Mouse (Mus musculus) liver, embryonic 13.5 days (tissue): ENCODE data around the gene Ntpcr. TPM values are rescaled to one million over a fixed set of nuclear protein-coding genes. Genes with fewer than 3 reads are reported as not detected.
A peak's percentile ranks its signal among the peaks of the same experiment; 100 is the strongest.

Experiments
- ATAC-seq: fragments of 200-750 bp; cut with Nextera tagmentation; 2 replicates; pipeline ENCODE4 v1.8.0; 2017; ENCODE audit warnings: low read depth, mild to moderate bottlenecking, moderate number of reproducible peaks, moderate library complexity
- DNase-seq: peaks from one replicate; pipeline ENCODE4 v3.0.0; 2022
- H3K27ac ChIP-seq: fragments of 300-500 bp; sonication (generic); 2 replicates; pipeline ENCODE4 v1.5.1; 2015; ENCODE audit warnings: moderate library complexity, mild to moderate bottlenecking, inconsistent platforms
- H3K27me3 ChIP-seq: fragments of 300-500 bp; sonication (generic); 2 replicates; pipeline ENCODE4 v1.6.1; 2015; ENCODE audit warnings: mild to moderate bottlenecking, inconsistent platforms
- H3K36me3 ChIP-seq: fragments of 300-500 bp; sonication (generic); 2 replicates; pipeline ENCODE4 v1.6.1; 2015; ENCODE audit warnings: mild to moderate bottlenecking, inconsistent platforms
- H3K4me1 ChIP-seq: fragments of 300-500 bp; sonication (generic); replicated peaks from 2 replicates; pipeline ENCODE4 v1.6.1; 2015; ENCODE audit warnings: inconsistent platforms
- H3K4me2 ChIP-seq: fragments of 300-500 bp; sonication (generic); 2 replicates; pipeline ENCODE4 v1.6.1; 2015; ENCODE audit warnings: inconsistent platforms, mild to moderate bottlenecking, moderate library complexity
- H3K4me3 ChIP-seq: fragments of 300-500 bp; sonication (generic); replicated peaks from 2 replicates; pipeline ENCODE4 v1.5.1; 2015; ENCODE audit warnings: mild to moderate bottlenecking, inconsistent platforms
- H3K9ac ChIP-seq: fragments of 300-500 bp; sonication (generic); 2 replicates; pipeline ENCODE4 v1.6.1; 2015; ENCODE audit warnings: mild to moderate bottlenecking, inconsistent platforms
- H3K9me3 ChIP-seq: fragments of 300-500 bp; sonication (generic); replicated peaks from 2 replicates; pipeline ENCODE4 v1.6.1; 2016; ENCODE audit warnings: inconsistent platforms
- WGBS: fragments of 180-500 bp; shearing (Covaris S2); methylation state at CpG from one replicate; pipeline ENCODE4 v1.1.7; 2015; ENCODE audit not compliant: insufficient replicate concordance; 5-methylcytosine and 5-hydroxymethylcytosine counted together
- polyA plus RNA-seq: library from polyadenylated mRNA; unstranded; fragments of >200 nt; fragmentation: Nextera tagmentation; extraction: Ambion mirVana; gene quantifications from 2 replicates; pipeline ENCODE4 v1.2.1, GENCODE M21; 2015

The Ntpcr gene
- polyA plus RNA-seq, 1 experiment from 2014 or later = 17.7 TPM

- no peaks in the 10 kb centered on the region for H3K27me3 ChIP-seq
- no peak overlapping the region for H3K4me2 ChIP-seq
- no peaks in the 10 kb centered on the region for H3K36me3 ChIP-seq
- no peak for DNase-seq
- 40% methylated on average over 5 of the region's 5 CpGs for WGBS
- no peak for ATAC-seq
- peaks cover 8% of the 10 kb centered on the region; the same call in 1 of the 2 replicates for H3K4me1 ChIP-seq
- no peak overlapping the region for H3K27ac ChIP-seq
- no peak overlapping the region for H3K9ac ChIP-seq
- no peak overlapping the region for H3K4me3 ChIP-seq
- no peaks in the 10 kb centered on the region for H3K9me3 ChIP-seq
These were observed 2.8 kb upstream of the Ntpcr start for GRCm38 (mm10) chr8:125726986-125727385.

GRCm38 (mm10) chr8:125727797-125728196, 2.0 kb upstream of the Ntpcr start:
- 53% methylated on average over 8 of the region's 8 CpGs for WGBS

GRCm38 (mm10) chr8:125733964-125734956, 4.5 kb downstream of the Ntpcr start:
- peak overlapping the region; percentile 43 for H3K27ac ChIP-seq

More at GRCm38 (mm10) chr8:125727797-125728196, 2.0 kb upstream of the Ntpcr start:
- no peaks in the 10 kb centered on the region for H3K36me3 ChIP-seq
- DNase-seq (no peak), ATAC-seq (no peak)
- no peak overlapping the region for H3K9ac ChIP-seq
- peaks cover 8% of the 10 kb centered on the region; the same call in 1 of the 2 replicates for H3K4me1 ChIP-seq
- H3K27ac ChIP-seq = no peak overlapping the region
- no peaks in the 10 kb centered on the region for H3K27me3 ChIP-seq
- H3K9me3 ChIP-seq = no peaks in the 10 kb centered on the region
- no peak overlapping the region for H3K4me2 ChIP-seq
- no peak overlapping the region for H3K4me3 ChIP-seq

GRCm38 (mm10) chr8:125738956-125739355, 9.2 kb downstream of the Ntpcr start:
- peaks cover 10% of the 10 kb centered on the region; the same call in 1 of the 2 replicates for H3K36me3 ChIP-seq
- no peak overlapping the region for H3K4me2 ChIP-seq

More at GRCm38 (mm10) chr8:125733964-125734956, 4.5 kb downstream of the Ntpcr start:
- peaks cover 25% of the 10 kb centered on the region for H3K4me1 ChIP-seq
- 4% methylated on average over 52 of the region's 52 CpGs for WGBS
- H3K27me3 ChIP-seq = no peaks in the 10 kb centered on the region
- peaks cover 10% of the 10 kb centered on the region; the same call in 1 of the 2 replicates for H3K36me3 ChIP-seq
- no peaks in the 10 kb centered on the region for H3K9me3 ChIP-seq
- DNase-seq = peak; percentile 74
- peak overlapping the region; percentile 80 for H3K4me2 ChIP-seq
- peak; percentile 86 for ATAC-seq
- peak overlapping the region; percentile 80 for H3K9ac ChIP-seq
- peak overlapping the region; percentile 75 for H3K4me3 ChIP-seq

GRCm38 (mm10) chr8:125740655-125741054, 10.9 kb downstream of the Ntpcr start:
- H3K4me1 ChIP-seq = peaks cover 2% of the 10 kb centered on the region
- no peak for ATAC-seq
- H3K9me3 ChIP-seq = no peaks in the 10 kb centered on the region
- 74% methylated on average over 10 of the region's 10 CpGs for WGBS
- no peak overlapping the region for H3K4me2 ChIP-seq
- H3K27me3 ChIP-seq = no peaks in the 10 kb centered on the region
- H3K9ac ChIP-seq = no peak overlapping the region
- peaks cover 10% of the 10 kb centered on the region; the same call in 1 of the 2 replicates for H3K36me3 ChIP-seq
- no peak overlapping the region for H3K27ac ChIP-seq
- DNase-seq = no peak
- no peak overlapping the region for H3K4me3 ChIP-seq

More at GRCm38 (mm10) chr8:125738956-125739355, 9.2 kb downstream of the Ntpcr start:
- Histone ChIP-seq H3K4me1 (peaks cover 18% of the 10 kb centered on the region), H3K27ac (no peak overlapping the region), H3K27me3 (no peaks in the 10 kb centered on the region), H3K9me3 (no peaks in the 10 kb centered on the region), H3K9ac (no peak overlapping the region), H3K4me3 (no peak overlapping the region)
- WGBS = 92% methylated on average over 4 of the region's 4 CpGs
- no peak for ATAC-seq
- DNase-seq = no peak

GRCm38 (mm10) chr8:125741377-125741776, 11.6 kb downstream of the Ntpcr start:
- Histone ChIP-seq H3K27me3 (no peaks in the 10 kb centered on the region), H3K36me3 (peaks cover 9% of the 10 kb centered on the region; the same call in 1 of the 2 replicates), H3K4me3 (no peak overlapping the region), H3K9me3 (no peaks in the 10 kb centered on the region), H3K9ac (no peak overlapping the region), H3K27ac (no peak overlapping the region), H3K4me2 (no peak overlapping the region), H3K4me1 (no peaks in the 10 kb centered on the region; the same call in 1 of the 2 replicates)
- WGBS = 64% methylated on average over 5 of the region's 5 CpGs
- ATAC-seq (no peak), DNase-seq (no peak)

- Histone ChIP-seq H3K27me3 (no peaks in the 10 kb centered on the region), H3K9ac (no peak overlapping the region), H3K4me1 (no peaks in the 10 kb centered on the region; the same call in 1 of the 2 replicates), H3K4me3 (no peak overlapping the region), H3K27ac (no peak overlapping the region), H3K9me3 (no peaks in the 10 kb centered on the region), H3K4me2 (no peak overlapping the region), H3K36me3 (peaks cover 7% of the 10 kb centered on the region; the same call in 1 of the 2 replicates)
- 36% methylated on average over 2 of the region's 2 CpGs for WGBS
- ATAC-seq (0 out of 2 replicates have a peak, but pooled peaks have one; percentile 24), DNase-seq (no peak)
These were observed 12.1 kb downstream of the Ntpcr start for GRCm38 (mm10) chr8:125741855-125742254.

GRCm38 (mm10) chr8:125742406-125742805, 12.6 kb downstream of the Ntpcr start:
- DNase-seq (no peak), ATAC-seq (no peak)
- Histone ChIP-seq H3K4me2 (no peak overlapping the region), H3K9ac (no peak overlapping the region), H3K27me3 (no peaks in the 10 kb centered on the region), H3K9me3 (no peaks in the 10 kb centered on the region), H3K36me3 (peaks cover 7% of the 10 kb centered on the region; the same call in 1 of the 2 replicates), H3K27ac (no peak overlapping the region), H3K4me1 (no peaks in the 10 kb centered on the region; the same call in 1 of the 2 replicates), H3K4me3 (no peak overlapping the region)
- WGBS = 50% methylated on average over 8 of the region's 8 CpGs

- Histone ChIP-seq H3K9ac (no peak overlapping the region), H3K27ac (no peak overlapping the region), H3K9me3 (no peaks in the 10 kb centered on the region), H3K4me1 (no peaks in the 10 kb centered on the region; the same call in 1 of the 2 replicates), H3K4me3 (no peak overlapping the region), H3K27me3 (no peaks in the 10 kb centered on the region), H3K36me3 (peaks cover 3% of the 10 kb centered on the region; the same call in 1 of the 2 replicates), H3K4me2 (no peak overlapping the region)
- DNase-seq = no peak
- ATAC-seq = no peak
- WGBS = 76% methylated on average over 10 of the region's 10 CpGs
These were observed 15.3 kb downstream of the Ntpcr start for GRCm38 (mm10) chr8:125744914-125745576.

GRCm38 (mm10) chr8:125747390-125747789, 17.6 kb downstream of the Ntpcr start:
- H3K4me1 ChIP-seq = no peaks in the 10 kb centered on the region
- WGBS = 82% methylated on average over 8 of the region's 8 CpGs
- ATAC-seq = no peak

GRCm38 (mm10) chr8:125750846-125751245, 21.1 kb downstream of the Ntpcr start:
- ATAC-seq (no peak), DNase-seq (no peak)
- WGBS = 68% methylated on average over 8 of the region's 8 CpGs
- no peak overlapping the region for H3K27ac ChIP-seq
- H3K4me2 ChIP-seq = no peak overlapping the region
- H3K36me3 ChIP-seq = peaks cover 3% of the 10 kb centered on the region; the same call in 1 of the 2 replicates
- H3K9ac ChIP-seq = no peak overlapping the region
- no peaks in the 10 kb centered on the region for H3K9me3 ChIP-seq
- H3K4me1 ChIP-seq = no peaks in the 10 kb centered on the region
- H3K4me3 ChIP-seq = no peak overlapping the region
- no peaks in the 10 kb centered on the region for H3K27me3 ChIP-seq

More at GRCm38 (mm10) chr8:125747390-125747789, 17.6 kb downstream of the Ntpcr start:
- Histone ChIP-seq H3K27ac (no peak overlapping the region), H3K4me2 (no peak overlapping the region), H3K9me3 (no peaks in the 10 kb centered on the region), H3K4me3 (no peak overlapping the region), H3K36me3 (peaks cover 3% of the 10 kb centered on the region; the same call in 1 of the 2 replicates), H3K9ac (no peak overlapping the region), H3K27me3 (no peaks in the 10 kb centered on the region)
- no peak for DNase-seq
